Mouse (Mus musculus): ENCODE results near the gene Axl. TPM values are rescaled to one million over a fixed set of nuclear protein-coding genes. Genes with fewer than 3 reads are reported as not detected.

Gene Axl
- total RNA-seq, 1 experiment = 56.5 TPM

DNA sequence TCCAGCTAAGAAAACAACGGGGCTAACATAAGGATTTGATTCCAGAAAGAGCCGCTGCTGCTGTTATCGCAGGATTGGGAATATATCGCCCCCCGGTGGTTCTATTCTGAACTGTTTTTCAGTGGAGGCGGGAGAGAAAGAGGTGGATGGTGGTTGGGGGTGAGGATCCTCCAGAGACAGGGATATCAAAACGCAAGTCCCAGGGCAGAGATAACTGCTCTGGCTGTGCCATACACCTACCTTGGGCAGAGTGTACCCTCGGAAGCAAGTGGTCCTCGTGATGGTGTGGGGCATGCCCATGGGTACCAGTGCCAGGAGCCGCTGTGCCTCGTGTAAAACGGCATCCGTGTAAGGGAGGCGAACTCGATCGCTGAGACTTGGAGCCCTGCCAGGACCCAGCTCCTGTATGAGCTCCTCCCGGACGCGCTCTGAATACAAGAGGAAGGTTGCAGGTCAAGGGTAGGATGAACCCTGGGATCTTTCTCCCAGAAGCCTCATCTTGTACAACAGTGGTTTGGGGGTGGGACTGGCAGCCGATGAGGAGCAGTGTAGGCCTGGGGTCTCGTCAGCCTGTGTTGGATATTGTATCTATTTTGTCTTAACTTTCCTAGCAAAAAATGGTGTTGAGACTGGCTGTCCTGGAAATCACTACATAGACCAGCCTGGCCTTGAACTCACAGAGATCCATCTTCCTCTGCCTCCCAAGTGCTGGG lies 17.3 kb upstream of the Axl start:
- TF ChIP-seq HCFC1 (IDR thresholded peaks at IDR 0.05; ENCODE audit: borderline replicate concordance, insufficient read depth, low read length) = no peak
- TF ChIP-seq ZNF384 (IDR thresholded peaks at IDR 0.05; ENCODE audit: low read depth, low read length) = 0 out of 2 replicates have a peak, but pooled peaks have one; percentile 15
- TF ChIP-seq ZC3H11A (IDR thresholded peaks at IDR 0.05; ENCODE audit: borderline replicate concordance, low read depth, low read length) = peak; percentile 56
- TF ChIP-seq CHD2 (IDR thresholded peaks at IDR 0.05; ENCODE audit: low read depth, low read length) = 0 out of 2 replicates have a peak, but pooled peaks have one; percentile 45
- Histone ChIP-seq H3K4me1 (ENCODE audit: control insufficient read depth in 2 of 2, insufficient read depth in 2 of 2, low read length in 2 of 2, poor library complexity in 1 of 2) (peaks cover 0 to 18% of the 10 kb centered on the region in 2 experiments; a peak in 2 of 4 replicates), H3K36me3 (ENCODE audit: control insufficient read depth, insufficient read depth, low read length, poor library complexity, severe bottlenecking) (no peaks in the 10 kb centered on the region), H3K9me3 (ENCODE audit: control insufficient read depth, insufficient read depth, low read depth, low read length) (no peaks in the 10 kb centered on the region), H3K4me3 (ENCODE audit: insufficient read depth in 1 of 2, low read depth in 1 of 2, low read length in 2 of 2, poor library complexity in 1 of 2, severe bottlenecking in 1 of 2) (peak overlapping the region in 1 of 2 experiments; percentile 28; a peak in 1 of 4 replicates), H3K9ac (ENCODE audit: insufficient read depth, low read depth, low read length, poor library complexity, severe bottlenecking) (0 out of 2 replicates have a peak overlapping the region, but pooled peaks have one; percentile 54), H3K27ac (ENCODE audit: insufficient read depth, low read depth, low read length, poor library complexity, severe bottlenecking) (no peak overlapping the region)
- in situ Hi-C loops (cut with MboI; ENCODE audit: low sequenced_read_pairs in 2 of 2, unreplicated experiment in 2 of 2) = loop anchor here in 1 of 2 experiments (10.0 kb wide), 1 partner anchor 51 kb away; the partner anchor contains the start of gene Hnrnpul1
- peak; percentile 77 for DNase-seq (ENCODE audit: low read depth, low spot score)

- DNase-seq (ENCODE audit: low read depth, low spot score) = no peak
- H3K9ac ChIP-seq (ENCODE audit: insufficient read depth, low read depth, low read length, poor library complexity, severe bottlenecking) = no peak overlapping the region
- in situ Hi-C loops (cut with MboI; ENCODE audit: low sequenced_read_pairs in 2 of 2, unreplicated experiment in 2 of 2) = loop anchor here in 1 of 2 experiments (10.0 kb wide), 1 partner anchor 50 kb away; the partner anchor contains the start of gene Hnrnpul1
- H3K27ac ChIP-seq (ENCODE audit: insufficient read depth, low read depth, low read length, poor library complexity, severe bottlenecking) = no peak overlapping the region
- H3K36me3 ChIP-seq (ENCODE audit: control insufficient read depth, insufficient read depth, low read length, poor library complexity, severe bottlenecking) = no peaks in the 10 kb centered on the region
- TF ChIP-seq MAFK (IDR thresholded peaks at IDR 0.05; ENCODE audit: insufficient read depth, low read depth, low read length) (no peak), HCFC1 (IDR thresholded peaks at IDR 0.05; ENCODE audit: borderline replicate concordance, insufficient read depth, low read length) (no peak), ZC3H11A (IDR thresholded peaks at IDR 0.05; ENCODE audit: borderline replicate concordance, low read depth, low read length) (no peak), CHD2 (IDR thresholded peaks at IDR 0.05; ENCODE audit: low read depth, low read length) (no peak), ZNF384 (IDR thresholded peaks at IDR 0.05; ENCODE audit: low read depth, low read length) (no peak)
- no peaks in the 10 kb centered on the region for H3K9me3 ChIP-seq (ENCODE audit: control insufficient read depth, insufficient read depth, low read depth, low read length)
- no peak overlapping the region for H3K4me3 ChIP-seq (ENCODE audit: insufficient read depth in 1 of 2, low read depth in 1 of 2, low read length in 2 of 2, poor library complexity in 1 of 2, severe bottlenecking in 1 of 2)
- peaks cover 0 to 18% of the 10 kb centered on the region in 2 experiments; a peak in 2 of 4 replicates for H3K4me1 ChIP-seq (ENCODE audit: control insufficient read depth in 2 of 2, insufficient read depth in 2 of 2, low read length in 2 of 2, poor library complexity in 1 of 2)
Measured at GRCm38 (mm10) chr7:25804792-25805191, 16.3 kb upstream of the Axl start.

DNA sequence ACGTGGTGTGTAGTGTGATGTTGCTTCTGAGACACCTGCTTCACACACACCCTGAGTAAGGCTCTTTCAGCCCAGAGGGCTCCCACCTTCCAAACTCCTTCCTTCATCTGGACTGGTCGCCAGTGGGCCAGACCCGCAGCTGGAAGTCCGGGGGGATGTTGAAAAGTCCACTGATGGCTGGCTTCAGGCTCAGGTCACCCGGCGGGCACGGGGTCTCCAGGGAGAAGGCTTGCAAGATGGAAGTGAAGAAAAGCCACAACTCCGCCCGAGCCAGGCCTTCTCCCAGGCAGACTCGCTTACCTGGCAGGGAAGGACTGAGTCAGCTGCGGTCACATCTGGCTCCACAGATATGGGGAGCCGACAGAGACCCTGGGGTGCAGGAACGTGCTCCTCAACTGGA lies 15.0 kb upstream of the Axl start:
- Histone ChIP-seq H3K27ac (ENCODE audit: insufficient read depth, low read depth, low read length, poor library complexity, severe bottlenecking) (no peak overlapping the region), H3K9me3 (ENCODE audit: control insufficient read depth, insufficient read depth, low read depth, low read length) (no peaks in the 10 kb centered on the region), H3K4me3 (ENCODE audit: insufficient read depth in 1 of 2, low read depth in 1 of 2, low read length in 2 of 2, poor library complexity in 1 of 2, severe bottlenecking in 1 of 2) (no peak overlapping the region; a peak in 2 of 4 replicates), H3K4me1 (ENCODE audit: control insufficient read depth in 2 of 2, insufficient read depth in 2 of 2, low read length in 2 of 2, poor library complexity in 1 of 2) (peaks cover 0 to 18% of the 10 kb centered on the region in 2 experiments; a peak in 2 of 4 replicates), H3K36me3 (ENCODE audit: control insufficient read depth, insufficient read depth, low read length, poor library complexity, severe bottlenecking) (no peaks in the 10 kb centered on the region), H3K9ac (ENCODE audit: insufficient read depth, low read depth, low read length, poor library complexity, severe bottlenecking) (no peak overlapping the region; the same call in 1 of the 2 replicates)
- no peak for DNase-seq (ENCODE audit: low read depth, low spot score)
- TF ChIP-seq HCFC1 (IDR thresholded peaks at IDR 0.05; ENCODE audit: borderline replicate concordance, insufficient read depth, low read length) = no peak
- TF ChIP-seq ZNF384 (IDR thresholded peaks at IDR 0.05; ENCODE audit: low read depth, low read length) = no peak
- TF ChIP-seq CHD2 (IDR thresholded peaks at IDR 0.05; ENCODE audit: low read depth, low read length) = no peak
- no peak for TF ChIP-seq ZC3H11A (IDR thresholded peaks at IDR 0.05; ENCODE audit: borderline replicate concordance, low read depth, low read length)
- TF ChIP-seq MAFK (IDR thresholded peaks at IDR 0.05; ENCODE audit: insufficient read depth, low read depth, low read length) = no peak
- in situ Hi-C loops (cut with MboI; ENCODE audit: low sequenced_read_pairs in 2 of 2, unreplicated experiment in 2 of 2) = loop anchor here in 1 of 2 experiments (10.0 kb wide), 1 partner anchor 49 kb away; the partner anchor contains the start of gene Hnrnpul1

DNA sequence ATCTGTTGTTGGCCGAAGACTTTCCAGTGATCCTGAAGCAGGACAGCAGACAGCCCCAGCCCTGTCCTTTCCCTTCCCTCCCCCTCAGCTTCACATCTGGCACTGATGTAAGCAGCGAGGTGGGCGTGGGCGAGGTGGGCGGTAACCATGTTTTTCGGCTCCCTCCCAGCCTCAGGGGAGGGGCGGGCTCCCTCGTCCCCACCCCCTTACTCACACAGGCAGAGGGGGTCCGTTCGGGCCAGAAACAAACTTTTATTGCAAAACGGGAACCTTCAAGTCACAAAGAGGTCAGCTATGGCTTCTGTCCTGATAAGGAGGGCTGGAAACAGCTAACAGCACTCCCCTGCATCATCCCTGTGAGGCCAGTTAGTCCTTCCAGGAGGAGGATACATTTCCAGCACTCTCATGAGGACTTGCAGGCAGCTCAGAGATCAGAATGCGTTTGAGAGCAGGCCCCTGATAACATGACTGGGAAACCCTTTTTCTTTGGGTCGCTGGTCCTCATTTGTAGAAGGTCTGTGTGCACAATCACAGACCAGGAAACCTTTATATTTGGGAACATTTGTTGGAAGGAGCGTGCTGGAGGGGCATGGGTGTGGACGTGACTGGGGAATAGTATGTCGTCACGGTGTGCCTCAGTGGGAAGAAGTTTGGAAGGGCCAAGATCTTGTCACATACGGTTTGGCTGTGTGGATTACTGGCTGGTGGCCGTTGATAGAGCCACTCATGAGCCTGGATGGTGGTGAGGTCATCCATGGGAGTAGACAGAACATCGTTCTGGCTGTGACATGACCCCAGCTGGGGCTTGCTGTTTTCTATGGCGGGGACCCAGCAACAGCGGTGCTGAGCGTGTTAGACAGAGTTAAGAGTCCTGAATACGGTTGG lies 14.0 kb upstream of the Axl start:
- H3K9ac ChIP-seq (ENCODE audit: insufficient read depth, low read depth, low read length, poor library complexity, severe bottlenecking) = no peak overlapping the region
- peaks cover 0 to 18% of the 10 kb centered on the region in 2 experiments; a peak in 2 of 4 replicates for H3K4me1 ChIP-seq (ENCODE audit: control insufficient read depth in 2 of 2, insufficient read depth in 2 of 2, low read length in 2 of 2, poor library complexity in 1 of 2)
- no peaks in the 10 kb centered on the region for H3K36me3 ChIP-seq (ENCODE audit: control insufficient read depth, insufficient read depth, low read length, poor library complexity, severe bottlenecking)
- DNase-seq (ENCODE audit: low read depth, low spot score) = no peak
- H3K4me3 ChIP-seq (ENCODE audit: insufficient read depth in 1 of 2, low read depth in 1 of 2, low read length in 2 of 2, poor library complexity in 1 of 2, severe bottlenecking in 1 of 2) = peak overlapping the region; percentile 16 to 20; a peak in 3 of 4 replicates
- TF ChIP-seq CHD2 (IDR thresholded peaks at IDR 0.05; ENCODE audit: low read depth, low read length) (no peak), ZNF384 (IDR thresholded peaks at IDR 0.05; ENCODE audit: low read depth, low read length) (no peak), MAFK (IDR thresholded peaks at IDR 0.05; ENCODE audit: insufficient read depth, low read depth, low read length) (no peak), HCFC1 (IDR thresholded peaks at IDR 0.05; ENCODE audit: borderline replicate concordance, insufficient read depth, low read length) (no peak), ZC3H11A (IDR thresholded peaks at IDR 0.05; ENCODE audit: borderline replicate concordance, low read depth, low read length) (no peak)
- no peak overlapping the region for H3K27ac ChIP-seq (ENCODE audit: insufficient read depth, low read depth, low read length, poor library complexity, severe bottlenecking)
- in situ Hi-C loops (cut with MboI; ENCODE audit: low sequenced_read_pairs in 2 of 2, unreplicated experiment in 2 of 2) = loop anchor here in 1 of 2 experiments (10.0 kb wide), 1 partner anchor 48 kb away; the partner anchor contains the start of gene Hnrnpul1
- no peaks in the 10 kb centered on the region for H3K9me3 ChIP-seq (ENCODE audit: control insufficient read depth, insufficient read depth, low read depth, low read length)
